Mouse (Mus musculus) C2C12 (cell line): ENCODE measurements around the gene Fam241b.

ENCODE experiments used
- CTCF ChIP-seq: IDR thresholded peaks from one replicate; pipeline ENCODE4 v1.5.1; 2011; ENCODE audit not compliant: control insufficient read depth, insufficient read depth, insufficient read length
- MAX ChIP-seq: IDR thresholded peaks from one replicate; pipeline ENCODE4 v1.6.1; 2011; ENCODE audit warnings: mild to moderate bottlenecking, control low read depth
- MYOG ChIP-seq: IDR thresholded peaks from one replicate; pipeline ENCODE4 v1.6.1; 2011; ENCODE audit not compliant: control insufficient read depth, insufficient read length; ENCODE audit errors: extremely low read depth
- USF1 ChIP-seq: IDR thresholded peaks from one replicate; pipeline ENCODE4 v1.6.1; 2011; ENCODE audit warnings: low read depth, mild to moderate bottlenecking, control low read depth, moderate library complexity

GRCm38 (mm10) chr10:62192701-62193157 is 49.0 kb upstream of the Fam241b start:
- TF ChIP-seq CTCF: no peak
- TF ChIP-seq USF1: no peak
- peak; percentile 92 for TF ChIP-seq MAX
- TF ChIP-seq MYOG: no peak
